Mouse (Mus musculus) spleen, adult 12 weeks (tissue): ENCODE measurements around the gene Tmem144.
A peak's percentile ranks its signal among the peaks of the same experiment; 100 is the strongest.

Source experiments
- DNase-seq: peaks from one replicate; pipeline ENCODE4 v3.0.0; 2022; ENCODE audit warnings: low spot score

Tmem144 gene

GRCm38 (mm10) chr3:79852654-79853166 lies at the start of gene Tmem144:
Gene Tmem144 (minus strand): TSS chr3:79852773.
- no peak for DNase-seq

GRCm38 (mm10) chr3:79901734-79902133 lies 49.2 kb upstream of the Tmem144 start:
- DNase-seq: no peak

GRCm38 (mm10) chr3:79901321-79901720 lies 48.7 kb upstream of the Tmem144 start:
- DNase-seq: no peak

GRCm38 (mm10) chr3:79900502-79900901 lies 47.9 kb upstream of the Tmem144 start:
- DNase-seq: no peak

GRCm38 (mm10) chr3:79899906-79900305 lies 47.3 kb upstream of the Tmem144 start:
- DNase-seq: no peak

- no peak for DNase-seq
Observed at GRCm38 (mm10) chr3:79898514-79898913, 45.9 kb upstream of the Tmem144 start.

GRCm38 (mm10) chr3:79897534-79898370 lies 45.2 kb upstream of the Tmem144 start:
- no peak for DNase-seq

- no peak for DNase-seq
Observed at GRCm38 (mm10) chr3:79887966-79888365, 35.4 kb upstream of the Tmem144 start.

- DNase-seq: no peak
Observed at GRCm38 (mm10) chr3:79887161-79887855, 34.7 kb upstream of the Tmem144 start.

GRCm38 (mm10) chr3:79886357-79887091 lies 34.0 kb upstream of the Tmem144 start:
- DNase-seq: no peak

- no peak for DNase-seq
Observed at GRCm38 (mm10) chr3:79885686-79886356, 33.2 kb upstream of the Tmem144 start.

GRCm38 (mm10) chr3:79884761-79885189 lies 32.2 kb upstream of the Tmem144 start:
- DNase-seq: no peak

- no peak for DNase-seq
Observed at GRCm38 (mm10) chr3:79884305-79884704, 31.7 kb upstream of the Tmem144 start, which contains the start of gene Fam198b. Gene Fam198b (plus strand): TSS chr3:79884533.

- peak; percentile 15 for DNase-seq
Observed at GRCm38 (mm10) chr3:79883092-79883491, 30.5 kb upstream of the Tmem144 start.

- no peak for DNase-seq
Observed at GRCm38 (mm10) chr3:79881645-79882044, 29.1 kb upstream of the Tmem144 start.

- DNase-seq: no peak
Observed at GRCm38 (mm10) chr3:79879246-79879645, 26.7 kb upstream of the Tmem144 start.

- DNase-seq: no peak
Observed at GRCm38 (mm10) chr3:79878350-79878749, 25.8 kb upstream of the Tmem144 start.

GRCm38 (mm10) chr3:79875471-79875870 lies 22.9 kb upstream of the Tmem144 start:
- DNase-seq: no peak

GRCm38 (mm10) chr3:79867121-79867709 lies 14.6 kb upstream of the Tmem144 start:
- DNase-seq: no peak

GRCm38 (mm10) chr3:79866526-79866925 lies 14.0 kb upstream of the Tmem144 start:
- DNase-seq: no peak

GRCm38 (mm10) chr3:79866089-79866488 lies 13.5 kb upstream of the Tmem144 start:
- DNase-seq: no peak
